Mouse (Mus musculus) embryonic facial prominence, embryonic 13.5 days (tissue): ENCODE measurements around the gene Mroh9. TPM values are rescaled to one million over a fixed set of nuclear protein-coding genes. Genes with fewer than 3 reads are reported as not detected.

Experiments
- polyA plus RNA-seq: library from polyadenylated mRNA; unstranded; fragments of >200 nt; fragmentation: Nextera tagmentation; extraction: Ambion mirVana; gene quantifications from 2 replicates; pipeline ENCODE4 v1.2.1, GENCODE M21; 2015

The Mroh9 gene
- polyA plus RNA-seq, 1 experiment from 2014 or later = not detected

Other genes starting within 250 kb of the Mroh9 start
- gene Fmo1, start 219.1 kb downstream of the Mroh9 start, polyA plus RNA-seq = 21.3 and 35.1 TPM in 2 replicates
- 2.8 and 3.3 TPM in 2 replicates for gene Fmo2, start 186.9 kb downstream of the Mroh9 start, polyA plus RNA-seq
- gene Fmo6, start 148.2 kb downstream of the Mroh9 start, polyA plus RNA-seq = 1.6 and 2.4 TPM in 2 replicates
- not detected in 2 replicates for gene Fmo3, start 101.1 kb downstream of the Mroh9 start, polyA plus RNA-seq
- 171 and 190 TPM in 2 replicates for gene Prrx1, start 228.0 kb upstream of the Mroh9 start, polyA plus RNA-seq